Mouse (Mus musculus) intestine, postnatal 0 days (tissue): ENCODE results near the gene Vmn1r20. TPM values are rescaled to one million over a fixed set of nuclear protein-coding genes. Genes with fewer than 3 reads are reported as not detected.
A peak's percentile ranks its signal among the peaks of the same experiment; 100 is the strongest.
"Not testable (repeated sequence)": the region's sequence is repeated elsewhere in the genome, so short reads cannot be mapped to it uniquely, and the experiment has no call there.

Experiments
- ATAC-seq: fragments of 200-750 bp; cut with Nextera tagmentation; 2 replicates; pipeline ENCODE4 v1.8.0; 2017; ENCODE audit warnings: mild to moderate bottlenecking, moderate TSS enrichment, moderate library complexity
- H3K27ac ChIP-seq: fragments of 300-500 bp; sonication (generic); 2 replicates; pipeline ENCODE4 v1.5.1; 2014; ENCODE audit warnings: mild to moderate bottlenecking, low read depth, low read length, moderate library complexity
- H3K27me3 ChIP-seq: fragments of 300-500 bp; sonication (generic); replicated peaks from 2 replicates; pipeline ENCODE4 v1.6.1; 2014; ENCODE audit warnings: low read length, mixed read lengths; ENCODE audit not compliant: control insufficient read depth, insufficient read depth
- H3K36me3 ChIP-seq: fragments of 300-500 bp; sonication (generic); 2 replicates; pipeline ENCODE4 v1.6.1; 2014; ENCODE audit warnings: mild to moderate bottlenecking, moderate library complexity; ENCODE audit not compliant: control insufficient read depth, insufficient read depth
- H3K4me1 ChIP-seq: fragments of 300-500 bp; sonication (generic); replicated peaks from 2 replicates; pipeline ENCODE4 v1.6.1; 2014; ENCODE audit warnings: antibody characterized with exemption, low read length, mixed read lengths; ENCODE audit not compliant: control insufficient read depth, insufficient read depth
- H3K4me2 ChIP-seq: fragments of 300-500 bp; sonication (generic); replicated peaks from 2 replicates; pipeline ENCODE4 v1.6.1; 2014; ENCODE audit warnings: low read depth, mild to moderate bottlenecking, moderate library complexity
- H3K4me3 ChIP-seq: fragments of 300-500 bp; sonication (generic); 2 replicates; pipeline ENCODE4 v1.5.1; 2014; ENCODE audit warnings: low read depth, low read length
- H3K9ac ChIP-seq: fragments of 300-500 bp; sonication (generic); 2 replicates; pipeline ENCODE4 v1.6.1; 2014; ENCODE audit warnings: mild to moderate bottlenecking, low read depth, low read length
- H3K9me3 ChIP-seq: fragments of 300-500 bp; sonication (generic); 2 replicates; pipeline ENCODE4 v1.6.1; 2016; ENCODE audit warnings: mixed run types; ENCODE audit not compliant: control insufficient read depth
- CTCF ChIP-seq: sonication (generic); IDR thresholded peaks from 2 replicates; pipeline ENCODE4 v1.5.1; 2016; ENCODE audit warnings: low read depth, mild to moderate bottlenecking, control low read depth, antibody characterized with exemption, moderate library complexity
- WGBS: fragments of 180-500 bp; shearing (Covaris S2); extraction: QIAGEN DNeasy Blood & Tissue Kit; methylation state at CpG from one replicate; pipeline ENCODE4 v1.1.7; 2014; 5-methylcytosine and 5-hydroxymethylcytosine counted together
- polyA plus RNA-seq: library from polyadenylated mRNA; unstranded; fragments of >200 nt; fragmentation: Nextera tagmentation; extraction: Ambion mirVana; gene quantifications from 2 replicates; pipeline ENCODE4 v1.2.1, GENCODE M21; 2015

The Vmn1r20 gene
- polyA plus RNA-seq: not detected in 2 replicates

- H3K9me3 ChIP-seq: no peaks in the 10 kb centered on the region
Measured at GRCm38 (mm10) chr6:57428630-57429029, at the start of gene Vmn1r20. Gene Vmn1r20, plus strand, starts transcription at chr6:57428930.

GRCm38 (mm10) chr6:57395683-57396082 is 33.0 kb upstream of the Vmn1r20 start, which contains the start of gene Vmn1r18:
Gene Vmn1r18, minus strand, starts transcription at chr6:57395783.
- ATAC-seq: no peak
- H3K27me3 ChIP-seq: no peaks in the 10 kb centered on the region

More at GRCm38 (mm10) chr6:57428630-57429029, at the start of gene Vmn1r20:
- TF ChIP-seq CTCF: no peak
- no peaks in the 10 kb centered on the region for H3K27me3 ChIP-seq
- ATAC-seq: no peak
- no peak within 1 kb of the TSS for H3K9ac ChIP-seq
- no peak within 1 kb of the TSS for H3K4me3 ChIP-seq
- no peak within 1 kb of the TSS for H3K27ac ChIP-seq
- no peak within 1 kb of the TSS for H3K4me2 ChIP-seq
- 44% methylated on average over 1 of the region's 1 CpGs for WGBS
- H3K36me3 ChIP-seq: no peaks in the 10 kb centered on the region
- no peaks in the 10 kb centered on the region for H3K4me1 ChIP-seq

GRCm38 (mm10) chr6:57403480-57403879 is 25.2 kb upstream of the Vmn1r20 start, which contains the start of gene Vmn1r19:
Gene Vmn1r19, plus strand, starts transcription at chr6:57403780.
- not testable (repeated sequence) for H3K4me1 ChIP-seq, H3K4me3 ChIP-seq, H3K9ac ChIP-seq, H3K36me3 ChIP-seq, H3K9me3 ChIP-seq, H3K4me2 ChIP-seq, H3K27ac ChIP-seq, ATAC-seq, H3K27me3 ChIP-seq
- WGBS: 53% methylated on average over 3 of the region's 3 CpGs

More at GRCm38 (mm10) chr6:57395683-57396082, 33.0 kb upstream of the Vmn1r20 start, which contains the start of gene Vmn1r18:
- H3K9me3 ChIP-seq: no peaks in the 10 kb centered on the region
- no peak within 1 kb of the TSS for H3K27ac ChIP-seq
- H3K36me3 ChIP-seq: no peaks in the 10 kb centered on the region
- no peaks in the 10 kb centered on the region for H3K4me1 ChIP-seq
- no peak for TF ChIP-seq CTCF
- no peak within 1 kb of the TSS for H3K9ac ChIP-seq
- no peak within 1 kb of the TSS for H3K4me3 ChIP-seq
- H3K4me2 ChIP-seq: no peak within 1 kb of the TSS

GRCm38 (mm10) chr6:57431196-57431595 is 2.5 kb downstream of the Vmn1r20 start:
- no peaks in the 10 kb centered on the region for H3K36me3 ChIP-seq
- no peak overlapping the region for H3K9ac ChIP-seq
- 81% methylated on average over 1 of the region's 1 CpGs for WGBS
- H3K27me3 ChIP-seq: no peaks in the 10 kb centered on the region
- no peaks in the 10 kb centered on the region for H3K4me1 ChIP-seq
- ATAC-seq: no peak
- peak; percentile 53 for TF ChIP-seq CTCF
- H3K4me2 ChIP-seq: no peak overlapping the region
- H3K4me3 ChIP-seq: no peak overlapping the region
- no peak overlapping the region for H3K27ac ChIP-seq
- no peaks in the 10 kb centered on the region for H3K9me3 ChIP-seq

GRCm38 (mm10) chr6:57468161-57468560 is 39.4 kb downstream of the Vmn1r20 start:
- not testable (repeated sequence) for H3K36me3 ChIP-seq, H3K4me1 ChIP-seq, H3K4me3 ChIP-seq, H3K9ac ChIP-seq, H3K4me2 ChIP-seq, H3K27me3 ChIP-seq, ATAC-seq, H3K27ac ChIP-seq, H3K9me3 ChIP-seq
- WGBS: 25% methylated on average over 3 of the region's 3 CpGs

Other genes starting within 250 kb of the Vmn1r20 start
- gene Vmn1r13, start 225.6 kb upstream of the Vmn1r20 start, polyA plus RNA-seq: not detected in 2 replicates
- not detected in 2 replicates for gene Vmn1r14, start 197.2 kb upstream of the Vmn1r20 start, polyA plus RNA-seq
- gene Vmn1r15, start 171.0 kb upstream of the Vmn1r20 start, polyA plus RNA-seq: not detected in 2 replicates
- gene Vmn1r16, start 99.4 kb upstream of the Vmn1r20 start, polyA plus RNA-seq: not detected in 2 replicates
- not detected in 2 replicates for gene Vmn1r17, start 65.2 kb upstream of the Vmn1r20 start, polyA plus RNA-seq
- gene Vmn1r18, start 33.1 kb upstream of the Vmn1r20 start, polyA plus RNA-seq: not detected in 2 replicates
- not detected in 2 replicates for gene Vmn1r19, start 25.1 kb upstream of the Vmn1r20 start, polyA plus RNA-seq
- 0.81 and 2.1 TPM in 2 replicates for gene Ppm1k, start 106.5 kb downstream of the Vmn1r20 start, polyA plus RNA-seq
- gene Herc6, start 152.1 kb downstream of the Vmn1r20 start, polyA plus RNA-seq: 3.9 and 4.4 TPM in 2 replicates